Mouse (Mus musculus): ENCODE measurements around the gene Zswim8.

The Zswim8 gene

GRCm38 (mm10) chr14:20730853-20731602 is 23.7 kb downstream of the Zswim8 start:
- DNase-seq (ENCODE audit: low read depth, low spot score): no peak

- peak; percentile 18 for DNase-seq (ENCODE audit: low read depth, low spot score)
Measured at GRCm38 (mm10) chr14:20733041-20733951, 25.9 kb downstream of the Zswim8 start.

- peak; percentile 90 for DNase-seq (ENCODE audit: low read depth, low spot score)
Measured at GRCm38 (mm10) chr14:20733952-20734774, 26.8 kb downstream of the Zswim8 start, which contains the start of gene Ndst2. Gene Ndst2 (minus strand): TSS chr14:20734562.

GRCm38 (mm10) chr14:20735052-20735451 is 27.7 kb downstream of the Zswim8 start:
- DNase-seq (ENCODE audit: low read depth, low spot score): no peak

GRCm38 (mm10) chr14:20735892-20736390 is 28.6 kb downstream of the Zswim8 start:
- no peak for DNase-seq (ENCODE audit: low read depth, low spot score)

GRCm38 (mm10) chr14:20737306-20737705 is 30.0 kb downstream of the Zswim8 start:
- DNase-seq (ENCODE audit: low read depth, low spot score): peak; percentile 29

- DNase-seq (ENCODE audit: low read depth, low spot score): no peak
Measured at GRCm38 (mm10) chr14:20738511-20738910, 31.2 kb downstream of the Zswim8 start.

- DNase-seq (ENCODE audit: low read depth, low spot score): no peak
Measured at GRCm38 (mm10) chr14:20741301-20741700, 33.9 kb downstream of the Zswim8 start.

- no peak for DNase-seq (ENCODE audit: low read depth, low spot score)
Measured at GRCm38 (mm10) chr14:20743614-20744013, 36.3 kb downstream of the Zswim8 start.

GRCm38 (mm10) chr14:20746935-20747334 is 39.6 kb downstream of the Zswim8 start:
- DNase-seq (ENCODE audit: low read depth, low spot score): no peak

- no peak for DNase-seq (ENCODE audit: low read depth, low spot score)
Measured at GRCm38 (mm10) chr14:20748388-20748787, 41.0 kb downstream of the Zswim8 start.

- no peak for DNase-seq (ENCODE audit: low read depth, low spot score)
Measured at GRCm38 (mm10) chr14:20749494-20750051, 42.2 kb downstream of the Zswim8 start.

GRCm38 (mm10) chr14:20750503-20750902 is 43.2 kb downstream of the Zswim8 start:
- DNase-seq (ENCODE audit: low read depth, low spot score): no peak

- no peak for DNase-seq (ENCODE audit: low read depth, low spot score)
Measured at GRCm38 (mm10) chr14:20753792-20754191, 46.4 kb downstream of the Zswim8 start.

GRCm38 (mm10) chr14:20757370-20757907 is 50.1 kb downstream of the Zswim8 start:
- no peak for DNase-seq (ENCODE audit: low read depth, low spot score)

- no peak for DNase-seq (ENCODE audit: low read depth, low spot score)
Measured at GRCm38 (mm10) chr14:20758768-20759435, 51.5 kb downstream of the Zswim8 start.

GRCm38 (mm10) chr14:20764942-20765341 is 57.6 kb downstream of the Zswim8 start:
- DNase-seq (ENCODE audit: low read depth, low spot score): no peak

- DNase-seq (ENCODE audit: low read depth, low spot score): peak; percentile 79
Measured at GRCm38 (mm10) chr14:20765642-20766258, 58.4 kb downstream of the Zswim8 start.

GRCm38 (mm10) chr14:20767936-20768335 is 60.6 kb downstream of the Zswim8 start:
- DNase-seq (ENCODE audit: low read depth, low spot score): no peak

- DNase-seq (ENCODE audit: low read depth, low spot score): no peak
Measured at GRCm38 (mm10) chr14:20768581-20768980, 61.2 kb downstream of the Zswim8 start.

All from CD4-positive helper T cell, adult 2 months (primary cell).